ENCODE assay signal across 18 mouse cellular contexts in the genomic region with DNA sequence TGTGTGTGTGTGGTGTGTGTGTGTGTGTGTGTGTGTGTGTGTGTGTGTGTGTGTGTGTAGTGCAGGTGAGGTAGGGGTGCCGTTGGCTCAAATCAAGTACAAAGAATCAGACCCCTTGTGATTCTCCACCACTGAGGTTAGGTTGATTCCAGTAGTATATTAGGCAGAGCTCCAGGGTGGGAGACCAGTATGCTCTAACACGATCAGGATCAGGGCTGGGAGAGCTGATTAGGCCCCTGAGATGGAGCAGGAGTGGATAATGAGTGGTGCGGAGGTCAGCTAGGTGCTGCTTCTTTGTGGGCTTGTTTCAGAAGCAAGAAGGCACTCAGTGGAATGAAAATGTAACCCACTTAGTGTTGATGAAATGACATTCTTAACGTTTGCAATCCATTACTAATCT. TPM values are rescaled to one million over a fixed set of nuclear protein-coding genes. Genes with fewer than 3 reads are reported as not detected.
"Had no signal": no experiment of that assay in that cellular context is flagged by ENCODE, and none has a peak within 500 bp of the region (broad histone marks: within the 10 kb centered on the region; RNA-seq: fewer than 3 reads in every experiment).

No protein-coding gene starts in this region.

- H3K4me3 ChIP-seq: limb, embryonic 12.5 days; liver, embryonic 13.5 days; lung, embryonic 15.5 days; megakaryocyte, embryonic 14.5 days; neural tube, embryonic 12.5 days; stomach, embryonic 15.5 days had no signal

- H3K36me3 ChIP-seq: limb, embryonic 12.5 days; liver, embryonic 13.5 days; lung, embryonic 15.5 days; neural tube, embryonic 12.5 days; stomach, embryonic 15.5 days had no signal

- H3K4me1 ChIP-seq: limb, embryonic 12.5 days; liver, embryonic 13.5 days; lung, embryonic 15.5 days; megakaryocyte, embryonic 14.5 days; stomach, embryonic 15.5 days had no signal

- H3K4me2 ChIP-seq: limb, embryonic 12.5 days; liver, embryonic 13.5 days; lung, embryonic 15.5 days; neural tube, embryonic 12.5 days; stomach, embryonic 15.5 days had no signal

- H3K27ac ChIP-seq: kidney, postnatal 0 days; limb, embryonic 12.5 days; liver, embryonic 13.5 days; lung, embryonic 15.5 days; macrophage; neural tube, embryonic 12.5 days; stomach, embryonic 15.5 days had no signal

- H3K27me3 ChIP-seq: limb, embryonic 12.5 days; liver, embryonic 13.5 days; lung, embryonic 15.5 days; megakaryocyte, embryonic 14.5 days; neural tube, embryonic 12.5 days; stomach, embryonic 15.5 days had no signal

- ATAC-seq: liver, postnatal 0 days had no signal

- H3K9ac ChIP-seq: limb, embryonic 12.5 days; liver, embryonic 13.5 days; liver, postnatal 0 days; lung, embryonic 15.5 days; neural tube, embryonic 12.5 days; stomach, embryonic 15.5 days had no signal

- DNase-seq: kidney, adult 9 months; kidney, postnatal 36 days; liver; liver, embryonic 13.5 days; liver, postnatal 0 days; lung, postnatal 14 days; right cerebral cortex, postnatal 14 days; thymus, adult 2 months; thymus, postnatal 25 days had no signal

- H3K9me3 ChIP-seq: limb, embryonic 12.5 days; lung, embryonic 15.5 days; neural tube, embryonic 12.5 days; stomach, embryonic 15.5 days had no signal

RNA-seq across cellular contexts. Expression of a gene that starts 28.6 kb away (rescaled TPM):
- total RNA-seq: monocyte, adult 5-6 weeks; neutrophil, adult 5-6 weeks had no signal
- polyA plus RNA-seq: liver, postnatal 0 days; macrophage had no signal

RNA-seq across cellular contexts. Expression of a gene that starts 34.6 kb away (rescaled TPM):
- total RNA-seq: monocyte, adult 5-6 weeks; neutrophil, adult 5-6 weeks had no signal
- polyA plus RNA-seq: liver, postnatal 0 days; macrophage had no signal
